In genomic region chr17:83563703-83564111, GRCm38 (mm10) we compare ENCODE assay signal across 8 mouse cellular contexts. TPM values are rescaled to one million over a fixed set of nuclear protein-coding genes. Genes with fewer than 3 reads are reported as not detected.
DNase-seq lines count a peak whose midpoint lies in the region; ATAC-seq and TF ChIP-seq lines count a peak whose summit lies in the region.

No protein-coding gene starts in this region.

- DNase-seq in gastrocnemius, adult 2 months, result peak; percentile 47
- no peak for DNase-seq in gastrocnemius, postnatal 25 days
- peak; percentile 80 for DNase-seq in R1 (ENCODE audit: low read depth, low spot score)
- peak; percentile 81 for DNase-seq in kidney, postnatal 4 days
- DNase-seq in midbrain, embryonic 11.5 days (ENCODE audit: low spot score, missing footprints), result peak; percentile 94
- DNase-seq in stomach, postnatal 0 days (ENCODE audit: low spot score), result peak; percentile 58

- H3K9me3 ChIP-seq in heart, embryonic 14.5 days (ENCODE audit: control insufficient read depth, low read length), result no peaks in the 10 kb centered on the region
- H3K9me3 ChIP-seq in midbrain, embryonic 11.5 days (ENCODE audit: control insufficient read depth, low read length), result no peaks in the 10 kb centered on the region
- H3K9me3 ChIP-seq in stomach, postnatal 0 days (ENCODE audit: control insufficient read depth, low read length), result no peaks in the 10 kb centered on the region

- no peak for TF ChIP-seq EP300 in stomach, postnatal 0 days (optimal IDR thresholded peaks at IDR 0.05)

- intact Hi-C loops in gastrocnemius, adult 2 months (cut with DNase I), result no loop called here

- H3K27ac ChIP-seq in gastrocnemius, adult 2 months, result no peak overlapping the region
- H3K27ac ChIP-seq in cortical plate, adult 2 months (ENCODE audit: insufficient read depth, low read length), result no peak overlapping the region
- H3K27ac ChIP-seq in heart, embryonic 14.5 days (replicated peaks in 1 of 2; ENCODE audit: control insufficient read depth in 1 of 2, insufficient read depth in 1 of 2, low read depth in 2 of 2, low read length in 2 of 2), result peak overlapping the region; percentile 50 to 69
- no peak overlapping the region for H3K27ac ChIP-seq in midbrain, embryonic 11.5 days (ENCODE audit: low read depth, low read length)
- H3K27ac ChIP-seq in stomach, postnatal 0 days (replicated peaks), result no peak overlapping the region

- peak overlapping the region; percentile 38 for H3K4me2 ChIP-seq in heart, embryonic 14.5 days (ENCODE audit: low read length)
- H3K4me2 ChIP-seq in midbrain, embryonic 11.5 days, result no peak overlapping the region
- H3K4me2 ChIP-seq in stomach, postnatal 0 days (replicated peaks; ENCODE audit: low read depth), result no peak overlapping the region

- peak; percentile 43; the same call in 1 of the 2 replicates for ATAC-seq in heart, embryonic 14.5 days (ENCODE audit: insufficient number of reproducible peaks, insufficient read depth, low FRiP score, low read depth)
- peak; percentile 58 for ATAC-seq in midbrain, embryonic 11.5 days (ENCODE audit: low FRiP score)
- ATAC-seq in stomach, postnatal 0 days (ENCODE audit: low FRiP score, low TSS enrichment), result peak; percentile 67; the same call in 1 of the 2 replicates

- H3K36me3 ChIP-seq in heart, embryonic 14.5 days (ENCODE audit: control insufficient read depth, insufficient read depth, low read length), result no peaks in the 10 kb centered on the region
- no peaks in the 10 kb centered on the region for H3K36me3 ChIP-seq in midbrain, embryonic 11.5 days (ENCODE audit: control insufficient read depth, insufficient read depth, low read length)
- no peaks in the 10 kb centered on the region for H3K36me3 ChIP-seq in stomach, postnatal 0 days (ENCODE audit: control insufficient read depth, insufficient read depth, low read length)

- no peak for TF ChIP-seq POLR2A in cortical plate, adult 2 months (IDR thresholded peaks at IDR 0.05; ENCODE audit: extremely low read depth, insufficient read depth, low read length)

- peak overlapping the region; percentile 64 for H3K4me3 ChIP-seq in gastrocnemius, adult 2 months
- no peak overlapping the region for H3K4me3 ChIP-seq in cortical plate, adult 2 months (ENCODE audit: insufficient read depth, low read length)
- H3K4me3 ChIP-seq in heart, embryonic 14.5 days (ENCODE audit: control insufficient read depth in 1 of 2, insufficient read depth in 1 of 2, low read depth in 1 of 2, low read length in 2 of 2), result peak overlapping the region; percentile 10 to 26; a peak in 3 of 4 replicates
- H3K4me3 ChIP-seq in midbrain, embryonic 11.5 days (ENCODE audit: low read depth, low read length), result no peak overlapping the region
- H3K4me3 ChIP-seq in stomach, postnatal 0 days (ENCODE audit: low read depth, low read length), result no peak overlapping the region

- TF ChIP-seq CTCF in gastrocnemius, adult 2 months (IDR thresholded peaks at IDR 0.05), result peak; percentile 63
- TF ChIP-seq CTCF in cortical plate, adult 2 months (IDR thresholded peaks at IDR 0.05; ENCODE audit: extremely low read depth, insufficient read depth, low read length), result peak; percentile 48
- peak; percentile 76 for TF ChIP-seq CTCF in stomach, postnatal 0 days (IDR thresholded peaks at IDR 0.05; ENCODE audit: low read depth)

- no peak overlapping the region; the same call in 1 of the 2 replicates for H3K9ac ChIP-seq in heart, embryonic 14.5 days (ENCODE audit: low read length)
- H3K9ac ChIP-seq in midbrain, embryonic 11.5 days (ENCODE audit: low read length), result no peak overlapping the region
- no peak overlapping the region for H3K9ac ChIP-seq in stomach, postnatal 0 days (ENCODE audit: low read length)

- 43% methylated on average over 10 of the region's 10 CpGs for WGBS in heart, embryonic 14.5 days
- WGBS in midbrain, embryonic 11.5 days, result 44% methylated on average over 10 of the region's 10 CpGs
- 49% methylated on average over 10 of the region's 10 CpGs for WGBS in stomach, postnatal 0 days

- H3K4me1 ChIP-seq in cortical plate, adult 2 months (ENCODE audit: control insufficient read depth, insufficient read depth, low read length), result no peaks in the 10 kb centered on the region
- peaks cover 4 to 5% of the 10 kb centered on the region in 2 experiments; a peak in 3 of 4 replicates for H3K4me1 ChIP-seq in heart, embryonic 14.5 days (ENCODE audit: control insufficient read depth in 2 of 2, insufficient read depth in 2 of 2, low read length in 2 of 2)
- no peaks in the 10 kb centered on the region; the same call in 1 of the 2 replicates for H3K4me1 ChIP-seq in midbrain, embryonic 11.5 days (ENCODE audit: control insufficient read depth, insufficient read depth, low read length)
- H3K4me1 ChIP-seq in stomach, postnatal 0 days (replicated peaks; ENCODE audit: control insufficient read depth, insufficient read depth), result no peaks in the 10 kb centered on the region

- no peaks in the 10 kb centered on the region for H3K27me3 ChIP-seq in heart, embryonic 14.5 days (ENCODE audit: control insufficient read depth, insufficient read depth, low read length)
- no peaks in the 10 kb centered on the region for H3K27me3 ChIP-seq in midbrain, embryonic 11.5 days (ENCODE audit: control insufficient read depth, insufficient read depth, low read length)
- H3K27me3 ChIP-seq in stomach, postnatal 0 days (ENCODE audit: control insufficient read depth, insufficient read depth, low read length), result no peaks in the 10 kb centered on the region

RNA-seq across cellular contexts. Expression of gene Cox7a2l, which starts 46.6 kb away (rescaled TPM):
- total RNA-seq in gastrocnemius, adult 2 months (2021), result 100 to 1,000 TPM; 151 to 172 TPM
- 100 to 1,000 TPM; 134 to 151 TPM for total RNA-seq in gastrocnemius, postnatal 25 days (2021)
- 289 and 306 TPM in 2 replicates for polyA plus RNA-seq in cortical plate, adult 2 months (2012; rRNA removed)
- polyA plus RNA-seq in heart, embryonic 14.5 days (2014; fragmentation: Nextera tagmentation; extraction: Ambion mirVana), result 251 and 261 TPM in 2 replicates
- polyA plus RNA-seq in midbrain, embryonic 11.5 days (2014; fragmentation: Nextera tagmentation; extraction: Ambion mirVana), result 174 and 182 TPM in 2 replicates
- polyA plus RNA-seq in stomach, postnatal 0 days (2015; fragmentation: Nextera tagmentation; extraction: Ambion mirVana), result 163 and 183 TPM in 2 replicates

Comparison
In these comparisons a context has a peak if more than half of its experiments do, and no peak if none do; other contexts are left out.
1. H3K27ac ChIP-seq: peak in heart, embryonic 14.5 days (2 of 2); none in gastrocnemius, adult 2 months (single experiment), cortical plate, adult 2 months (single experiment), midbrain, embryonic 11.5 days (single experiment) and stomach, postnatal 0 days (single experiment).
2. H3K4me3 ChIP-seq: peak in gastrocnemius, adult 2 months (single experiment) and heart, embryonic 14.5 days (2 of 2); none in cortical plate, adult 2 months (single experiment), midbrain, embryonic 11.5 days (single experiment) and stomach, postnatal 0 days (single experiment).
3. Peak in every context shown above with its lines, with median percentiles within 50 percentile points of each other: CTCF ChIP-seq and ATAC-seq.